Mouse (Mus musculus) stomach, postnatal 0 days (tissue): ENCODE data around the gene Oprm1.

ENCODE experiments used
- CTCF ChIP-seq: IDR thresholded peaks from 2 replicates; pipeline ENCODE4 v1.5.1; 2016; ENCODE audit warnings: antibody characterized with exemption, low read depth, mild to moderate bottlenecking, moderate library complexity
- EP300 ChIP-seq: optimal IDR thresholded peaks from 2 replicates; pipeline ENCODE3; 2016; ENCODE audit warnings: antibody characterized with exemption

GRCm38 (mm10) chr10:6936671-6937425 lies 178.5 kb downstream of the Oprm1 start:
- TF ChIP-seq CTCF (no peak), EP300 (no peak)
